Mouse (Mus musculus): ENCODE measurements at regions not wholly inside any gene's neighbourhood (a gene's known extent, or its start where the extent isn't known, plus 50 kb on each side); places are given as distances from the start of the nearest gene placed in this dataset.

DNA sequence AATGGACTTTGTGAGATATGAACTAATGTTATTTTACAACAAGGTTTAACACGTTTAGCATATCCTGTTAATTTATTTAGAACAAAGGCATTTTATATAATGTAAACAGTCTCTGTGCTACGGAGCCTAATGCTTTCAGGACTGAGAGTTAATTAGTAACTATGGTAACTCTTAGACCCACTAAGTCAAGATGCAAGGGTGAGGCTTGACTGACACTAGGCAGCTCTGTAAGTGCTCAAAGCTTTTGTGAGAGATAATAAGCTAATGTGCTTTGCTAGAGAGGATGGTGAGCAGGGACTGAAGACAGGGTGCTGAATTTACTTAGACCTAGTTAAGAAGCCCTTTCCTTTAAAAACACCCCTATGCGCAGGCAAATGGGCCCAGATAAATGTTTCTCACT, 253.8 kb upstream of the Nrsn1 start:
- no peak for DNase-seq

- DNase-seq, result no peak
These were observed 237.1 kb upstream of the Nrsn1 start for GRCm38 (mm10) chr13:25507355-25507754.

- DNase-seq, result no peak
These were observed 224.3 kb upstream of the Nrsn1 start for GRCm38 (mm10) chr13:25494492-25495034.

DNA sequence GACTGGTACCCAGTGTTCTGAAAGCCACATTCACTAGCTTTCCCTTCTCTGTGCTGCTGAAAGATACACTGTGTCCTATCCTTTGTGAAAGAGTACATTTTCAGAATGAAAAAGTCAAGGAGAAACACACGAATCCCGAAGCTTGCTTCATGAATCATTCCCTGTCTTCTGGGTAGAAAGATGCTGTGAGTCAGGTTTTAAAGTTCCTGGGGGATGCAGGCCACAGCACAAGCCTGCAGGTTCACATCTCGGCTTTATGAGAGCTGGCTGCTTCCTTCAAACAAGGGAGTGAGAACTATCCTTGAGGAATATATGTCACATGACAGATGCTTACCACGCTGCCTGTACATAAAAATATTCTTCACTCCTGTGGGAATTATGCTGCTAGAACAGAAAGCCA, 219.7 kb upstream of the Nrsn1 start:
- no peak for DNase-seq

- no peak for DNase-seq
These were observed 213.0 kb upstream of the Nrsn1 start for GRCm38 (mm10) chr13:25483309-25483708.

GRCm38 (mm10) chr13:25451917-25452316, 181.6 kb upstream of the Nrsn1 start:
- DNase-seq, result no peak

DNA sequence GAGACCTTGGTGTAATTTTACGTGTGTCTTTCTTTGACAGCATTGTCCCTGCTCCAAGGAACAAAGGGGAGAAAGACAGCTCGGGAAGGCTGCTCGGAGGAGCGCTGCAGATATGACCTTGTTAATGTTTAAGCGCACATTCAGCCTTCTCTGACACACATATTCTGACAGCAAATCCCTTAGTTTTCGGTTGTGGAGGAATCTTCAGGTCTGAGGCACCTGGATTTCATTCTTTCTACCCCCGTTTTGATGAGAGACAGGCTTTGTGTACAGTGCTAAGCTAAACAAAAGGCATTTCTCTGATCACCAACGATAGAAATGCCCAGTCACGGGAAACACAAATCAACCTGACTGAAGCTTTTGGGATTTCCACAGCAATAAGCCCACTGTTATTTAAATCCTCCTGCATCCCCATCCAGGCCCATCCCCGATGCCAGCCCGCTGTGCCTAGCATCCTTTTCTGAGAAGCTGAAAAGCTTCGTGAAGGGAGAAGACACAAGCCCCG, 181.1 kb upstream of the Nrsn1 start:
- no peak for DNase-seq

GRCm38 (mm10) chr13:25429701-25430418, 159.6 kb upstream of the Nrsn1 start:
- no peak for DNase-seq

- no peak for DNase-seq
These were observed 133.0 kb upstream of the Nrsn1 start for GRCm38 (mm10) chr13:25403182-25403795.

- no peak for DNase-seq
These were observed 132.4 kb upstream of the Nrsn1 start for GRCm38 (mm10) chr13:25402691-25403090.

DNA sequence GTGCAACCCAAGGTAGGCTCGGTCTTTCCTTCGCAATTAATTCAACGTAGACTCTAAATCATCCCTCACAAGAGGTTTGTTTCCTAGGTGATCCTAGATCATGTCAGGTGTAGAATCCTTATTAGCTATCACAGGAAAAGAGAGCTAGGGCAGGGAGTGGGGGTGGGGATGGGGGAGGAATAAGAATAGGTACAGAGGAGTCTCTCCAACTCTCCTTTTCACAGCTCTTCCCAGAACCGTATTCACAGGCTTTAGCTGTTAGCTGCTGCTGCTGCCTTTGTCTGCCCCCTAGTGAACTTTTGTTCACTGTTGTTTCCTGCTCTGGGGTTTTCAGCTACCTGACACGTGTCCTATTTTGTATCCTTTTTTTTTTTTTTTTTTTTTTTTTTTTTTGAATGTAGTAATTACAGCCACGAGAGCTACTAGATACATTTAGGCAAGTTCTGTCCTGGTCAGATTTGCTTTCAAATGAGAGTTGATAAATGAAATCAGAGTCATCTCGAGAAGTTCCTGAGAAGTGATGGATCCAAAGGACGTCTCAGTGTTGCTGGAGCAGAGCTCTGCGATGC, 131.7 kb upstream of the Nrsn1 start:
- DNase-seq, result no peak

DNA sequence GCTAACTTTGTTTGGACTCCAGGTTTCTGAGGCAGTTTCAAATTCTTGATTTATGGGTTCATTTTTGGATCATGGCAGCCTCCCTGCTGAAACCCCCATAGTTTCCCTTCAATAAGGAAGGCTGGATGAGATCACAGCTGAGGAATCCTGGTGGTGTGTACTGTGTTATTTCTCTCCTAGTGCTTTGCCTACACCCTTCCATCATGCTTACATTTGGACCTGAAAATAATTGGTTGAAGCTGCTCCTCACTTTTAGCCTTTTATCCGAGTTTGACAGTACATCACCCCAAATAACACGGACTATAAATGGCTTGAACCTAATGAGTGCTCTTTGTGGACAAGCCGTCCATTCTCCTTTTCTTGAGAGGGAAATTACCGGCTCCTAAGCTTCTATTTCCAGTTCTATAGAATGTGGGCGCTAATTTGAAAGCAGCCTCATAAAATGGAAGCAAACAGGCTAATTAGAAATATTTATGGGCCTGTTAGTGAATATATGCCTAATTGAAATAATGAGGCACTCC, 122.5 kb upstream of the Nrsn1 start:
- no peak for DNase-seq

DNA sequence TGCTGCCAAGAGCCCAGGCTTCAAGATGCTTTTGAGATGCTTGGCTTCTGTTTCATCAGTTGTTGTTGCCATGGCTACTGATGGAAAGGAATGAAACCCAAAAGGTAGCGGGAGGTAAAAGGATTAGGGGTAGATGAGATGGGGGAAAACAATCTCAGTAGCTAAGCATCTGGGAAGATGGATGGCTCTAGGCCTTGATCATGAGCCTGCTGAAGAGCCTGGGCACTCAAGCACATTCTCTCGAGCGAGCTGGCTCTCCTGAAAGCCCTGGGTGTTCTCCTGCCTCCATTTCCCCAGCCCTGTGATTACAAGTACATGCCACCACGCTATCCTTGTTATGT, 92.3 kb upstream of the Nrsn1 start:
- DNase-seq, result no peak

DNA sequence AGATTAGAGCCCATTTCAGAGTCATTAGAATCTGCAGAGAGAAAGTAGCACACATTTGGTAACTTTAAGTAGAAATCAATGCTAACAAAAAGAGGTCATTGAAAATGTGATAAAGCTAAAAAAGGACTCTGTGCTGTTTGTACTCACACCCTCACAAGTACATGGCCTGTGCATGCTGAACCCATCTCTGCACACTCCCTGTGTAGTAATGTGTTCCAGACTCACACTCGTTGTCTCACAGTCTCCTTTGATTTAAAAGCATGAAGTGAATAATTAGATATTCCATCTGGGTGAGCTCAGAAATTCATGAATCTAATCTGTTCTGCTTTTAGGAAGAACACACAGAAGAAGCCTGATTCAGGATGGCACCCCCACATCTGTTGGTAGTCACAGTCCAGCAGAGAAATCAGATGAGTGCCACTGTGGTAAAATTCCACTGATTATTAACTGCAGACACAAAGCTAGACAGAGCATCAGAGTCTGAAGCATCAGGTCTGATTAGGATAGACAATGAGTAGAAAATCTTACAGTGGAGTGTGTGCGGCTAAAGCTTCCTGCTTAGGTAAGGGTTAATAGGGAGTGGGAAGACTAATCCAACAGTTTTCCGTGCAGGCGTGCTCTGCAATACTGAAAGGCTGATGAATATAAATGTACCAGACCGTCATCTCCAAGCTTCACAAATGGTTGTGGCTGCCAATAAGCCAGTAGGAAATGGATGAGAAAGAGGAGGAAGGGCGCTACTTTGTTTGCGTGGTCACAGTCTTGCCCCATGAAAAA, 91.7 kb upstream of the Nrsn1 start:
- no peak for DNase-seq

DNA sequence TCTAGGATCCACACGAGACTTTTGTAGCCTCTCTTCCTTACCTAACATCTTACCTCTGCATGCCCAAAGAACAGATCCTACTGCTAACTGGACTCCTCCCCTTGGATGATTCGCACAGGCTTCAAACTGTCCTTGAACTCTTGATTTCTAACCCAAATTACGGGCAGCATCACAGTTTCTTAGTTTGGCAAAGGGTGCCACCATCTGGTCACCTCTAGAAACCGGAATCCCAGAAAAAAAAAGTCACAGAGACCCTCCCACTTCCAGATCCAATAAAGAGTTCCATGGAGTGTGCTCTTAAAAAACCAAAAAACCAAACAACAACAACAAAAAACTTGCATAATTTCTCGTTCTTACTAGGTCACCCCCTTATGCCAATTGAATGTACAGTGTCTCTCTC, 77.3 kb upstream of the Nrsn1 start:
- DNase-seq, result no peak

DNA sequence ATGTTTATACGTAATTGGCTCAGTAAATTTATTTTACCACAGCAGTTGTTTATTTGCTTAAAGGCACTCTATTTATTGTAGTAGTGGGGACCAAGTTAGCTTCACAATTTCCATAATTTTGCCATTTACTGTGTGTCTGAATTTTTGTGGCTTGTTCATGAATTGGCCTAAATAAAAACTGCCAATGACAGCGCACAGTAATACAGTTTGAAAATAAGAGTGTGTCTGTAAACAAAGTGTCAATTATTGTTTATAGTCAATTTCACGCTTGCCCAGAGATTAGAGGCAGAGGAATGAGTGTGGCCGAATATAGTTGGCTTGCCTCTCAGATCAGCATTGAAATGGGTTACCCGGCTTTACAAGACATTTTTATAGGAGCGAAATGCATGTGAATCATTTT, 73.0 kb upstream of the Nrsn1 start:
- DNase-seq, result no peak

DNA sequence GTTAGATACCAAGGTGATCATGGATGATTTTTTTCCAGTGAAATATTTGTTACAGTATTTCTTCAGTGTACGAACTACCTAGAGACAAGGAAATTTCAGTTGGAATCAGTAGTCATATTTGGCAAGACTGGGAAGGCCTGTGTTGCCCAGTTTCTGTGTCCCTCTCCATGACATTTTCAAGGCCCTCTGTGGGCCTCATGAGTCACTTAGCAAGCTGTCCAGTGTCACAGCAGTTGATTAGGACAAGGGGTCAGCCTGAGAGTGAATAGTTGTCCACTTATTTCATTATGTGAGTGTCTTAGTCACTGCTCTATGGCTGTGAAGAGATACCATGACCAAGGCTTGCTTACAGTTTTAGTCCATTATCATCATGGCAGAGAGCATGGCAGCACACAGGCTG, 71.5 kb upstream of the Nrsn1 start:
- DNase-seq, result no peak

DNA sequence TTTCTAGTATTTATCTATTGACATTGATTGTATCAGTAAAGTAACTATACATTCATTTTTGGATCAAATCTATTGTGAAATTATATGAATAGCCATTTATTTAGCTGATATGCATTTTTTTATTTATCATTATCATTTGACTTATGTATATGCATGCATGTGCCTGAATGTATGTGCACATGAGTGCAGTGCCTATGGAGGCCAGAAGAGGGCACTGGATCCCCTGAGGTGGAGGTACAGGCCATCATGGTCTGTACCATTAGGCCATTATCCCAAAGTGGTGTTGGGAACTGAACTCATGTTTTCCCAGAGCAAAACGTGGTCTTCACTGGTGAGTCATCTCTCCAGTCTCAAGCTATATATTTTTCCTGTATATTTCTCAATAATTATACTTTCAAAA, 63.5 kb upstream of the Nrsn1 start:
- no peak for DNase-seq

Measured in heart, adult 11 months (tissue).